Mouse (Mus musculus): ENCODE results near the gene Fam155a. TPM values are rescaled to one million over a fixed set of nuclear protein-coding genes. Genes with fewer than 3 reads are reported as not detected.

Fam155a gene
- polyA plus RNA-seq, 1 experiment from 2014 or later, result 3.9 TPM

DNA sequence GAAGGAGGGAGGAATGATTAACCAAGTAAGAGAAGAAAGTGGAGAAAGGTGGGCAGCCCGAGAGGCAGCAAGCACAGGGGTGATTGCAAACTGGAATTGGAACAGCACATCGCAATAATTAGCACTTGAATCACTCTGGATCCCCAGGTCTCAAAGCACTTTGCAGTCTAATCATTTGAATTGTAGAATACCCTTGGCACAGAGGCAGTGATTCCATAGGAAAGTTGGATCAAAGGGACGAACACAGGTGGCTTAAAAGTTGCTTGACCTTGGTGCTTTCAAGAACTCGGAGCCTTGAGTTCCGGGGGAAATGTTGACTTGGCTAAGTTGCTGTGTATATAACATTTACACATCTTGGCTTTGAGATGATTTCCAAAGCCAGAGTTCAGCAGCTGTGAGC is 299.7 kb downstream of the Fam155a start:
- DNase-seq (ENCODE audit: low spot score, missing footprints) (no peak), ATAC-seq (ENCODE audit: low FRiP score) (no peak)
- 70% methylated on average over 5 of the region's 5 CpGs for WGBS
- H3K36me3 ChIP-seq (ENCODE audit: control insufficient read depth, insufficient read depth, low read length), result no peaks in the 10 kb centered on the region
- H3K4me2 ChIP-seq, result no peak overlapping the region
- no peak overlapping the region for H3K4me3 ChIP-seq (ENCODE audit: low read depth, low read length)
- no peaks in the 10 kb centered on the region for H3K4me1 ChIP-seq (ENCODE audit: control insufficient read depth, insufficient read depth, low read length)
- no peak overlapping the region for H3K9ac ChIP-seq (ENCODE audit: low read length)
- no peaks in the 10 kb centered on the region for H3K27me3 ChIP-seq (ENCODE audit: control insufficient read depth, insufficient read depth, low read length)
- H3K27ac ChIP-seq (ENCODE audit: low read depth, low read length), result no peak overlapping the region
- no peaks in the 10 kb centered on the region for H3K9me3 ChIP-seq (ENCODE audit: control insufficient read depth, low read length)

DNA sequence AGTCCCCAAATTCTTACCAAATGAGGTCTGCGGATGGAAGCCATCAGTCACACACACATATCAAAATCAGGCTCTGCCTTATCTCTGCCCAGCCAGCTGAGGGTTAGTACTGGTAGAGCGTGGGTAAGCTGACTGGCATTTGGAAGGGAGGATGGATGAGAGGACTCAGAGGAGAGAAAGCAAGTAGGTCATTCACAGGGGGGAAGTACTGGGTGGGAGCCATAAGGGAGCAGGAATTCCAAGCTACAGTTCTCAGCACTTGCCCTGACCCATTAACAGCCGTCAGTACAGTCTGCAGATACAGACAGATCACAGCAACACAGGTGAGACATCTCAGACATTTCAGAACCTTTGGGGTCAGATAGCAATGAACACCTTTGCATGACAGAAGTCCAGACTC is 300.8 kb downstream of the Fam155a start:
- Histone ChIP-seq H3K27ac (ENCODE audit: low read depth, low read length) (no peak overlapping the region), H3K4me1 (ENCODE audit: control insufficient read depth, insufficient read depth, low read length) (no peaks in the 10 kb centered on the region), H3K4me2 (no peak overlapping the region), H3K36me3 (ENCODE audit: control insufficient read depth, insufficient read depth, low read length) (no peaks in the 10 kb centered on the region), H3K9me3 (ENCODE audit: control insufficient read depth, low read length) (no peaks in the 10 kb centered on the region), H3K27me3 (ENCODE audit: control insufficient read depth, insufficient read depth, low read length) (no peaks in the 10 kb centered on the region), H3K4me3 (ENCODE audit: low read depth, low read length) (no peak overlapping the region), H3K9ac (ENCODE audit: low read length) (no peak overlapping the region)
- ATAC-seq (ENCODE audit: low FRiP score) (no peak), DNase-seq (ENCODE audit: low spot score, missing footprints) (no peak)
- 84% methylated on average over 3 of the region's 3 CpGs for WGBS

DNA sequence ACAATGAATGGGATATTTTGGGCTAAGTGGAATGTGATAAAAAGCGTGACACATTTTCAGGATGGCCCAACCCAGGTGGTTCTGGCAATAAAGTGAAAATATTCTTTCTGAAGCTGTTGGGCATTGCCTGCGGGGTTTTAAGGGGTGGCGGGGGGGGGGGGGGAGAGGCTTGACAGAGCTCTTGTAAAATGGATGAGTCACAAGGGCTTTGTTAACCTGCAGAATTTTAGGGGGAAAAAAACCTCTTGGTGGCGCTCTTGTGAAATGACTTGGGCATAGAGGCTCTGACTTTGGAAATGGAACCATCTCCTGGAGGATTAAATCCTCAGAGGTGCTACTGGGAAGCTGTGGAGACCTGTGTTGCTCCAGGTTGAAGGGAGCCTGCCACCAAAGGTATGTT is 309.9 kb downstream of the Fam155a start:
- Histone ChIP-seq H3K27me3 (ENCODE audit: control insufficient read depth, insufficient read depth, low read length) (no peaks in the 10 kb centered on the region), H3K9me3 (ENCODE audit: control insufficient read depth, low read length) (no peaks in the 10 kb centered on the region), H3K4me3 (ENCODE audit: low read depth, low read length) (no peak overlapping the region), H3K9ac (ENCODE audit: low read length) (no peak overlapping the region), H3K36me3 (ENCODE audit: control insufficient read depth, insufficient read depth, low read length) (no peaks in the 10 kb centered on the region), H3K4me2 (no peak overlapping the region), H3K27ac (ENCODE audit: low read depth, low read length) (no peak overlapping the region), H3K4me1 (ENCODE audit: control insufficient read depth, insufficient read depth, low read length) (no peaks in the 10 kb centered on the region)
- WGBS, result 76% methylated on average over 4 of the region's 4 CpGs
- no peak for DNase-seq (ENCODE audit: low spot score, missing footprints)
- no peak for ATAC-seq (ENCODE audit: low FRiP score)

DNA sequence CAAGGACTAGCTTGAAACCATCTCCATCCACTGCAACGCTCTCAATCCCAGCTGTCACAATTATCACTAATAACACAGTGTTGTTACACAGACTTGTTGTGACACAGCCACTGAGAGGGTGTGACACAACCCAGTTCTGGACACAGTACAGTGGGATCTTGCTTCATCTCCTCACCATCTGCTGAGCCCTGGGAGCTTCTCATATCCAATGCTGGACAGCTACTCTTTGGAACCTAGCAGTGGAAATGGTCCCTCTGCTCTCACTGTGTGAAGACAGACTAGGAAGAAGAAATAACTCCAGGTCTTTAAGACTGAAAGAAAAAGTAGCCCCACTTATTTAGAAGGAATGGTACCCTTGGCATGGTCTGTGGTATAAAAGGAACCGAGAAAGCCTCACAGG is 310.3 kb downstream of the Fam155a start:
- no peak overlapping the region for H3K9ac ChIP-seq (ENCODE audit: low read length)
- H3K4me2 ChIP-seq, result no peak overlapping the region
- no peaks in the 10 kb centered on the region for H3K27me3 ChIP-seq (ENCODE audit: control insufficient read depth, insufficient read depth, low read length)
- no peak overlapping the region for H3K27ac ChIP-seq (ENCODE audit: low read depth, low read length)
- H3K9me3 ChIP-seq (ENCODE audit: control insufficient read depth, low read length), result no peaks in the 10 kb centered on the region
- no peak for ATAC-seq (ENCODE audit: low FRiP score)
- H3K36me3 ChIP-seq (ENCODE audit: control insufficient read depth, insufficient read depth, low read length), result no peaks in the 10 kb centered on the region
- H3K4me1 ChIP-seq (ENCODE audit: control insufficient read depth, insufficient read depth, low read length), result no peaks in the 10 kb centered on the region
- DNase-seq (ENCODE audit: low spot score, missing footprints), result no peak
- 94% methylated on average over 2 of the region's 2 CpGs for WGBS
- no peak overlapping the region for H3K4me3 ChIP-seq (ENCODE audit: low read depth, low read length)

DNA sequence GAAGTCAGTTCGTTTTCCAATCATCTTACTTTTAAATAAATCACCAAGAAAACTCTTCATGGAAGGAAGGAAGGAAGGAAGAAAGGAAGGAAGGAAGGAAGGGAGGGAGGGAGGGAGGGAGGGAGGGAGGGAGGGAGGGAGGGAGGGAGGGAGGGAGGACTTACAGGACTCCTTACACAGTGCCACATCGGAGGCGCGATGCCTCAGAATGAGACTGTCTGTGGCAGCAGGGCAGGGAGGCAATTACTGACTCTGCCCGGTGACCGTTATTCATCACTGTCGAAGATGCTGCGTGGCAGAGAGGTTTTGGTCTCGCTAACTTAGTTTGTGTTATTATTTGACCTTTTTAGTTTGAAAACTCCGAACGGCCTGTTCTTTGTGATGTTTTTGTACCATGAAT is 312.3 kb downstream of the Fam155a start:
- no peaks in the 10 kb centered on the region for H3K27me3 ChIP-seq (ENCODE audit: control insufficient read depth, insufficient read depth, low read length)

DNA sequence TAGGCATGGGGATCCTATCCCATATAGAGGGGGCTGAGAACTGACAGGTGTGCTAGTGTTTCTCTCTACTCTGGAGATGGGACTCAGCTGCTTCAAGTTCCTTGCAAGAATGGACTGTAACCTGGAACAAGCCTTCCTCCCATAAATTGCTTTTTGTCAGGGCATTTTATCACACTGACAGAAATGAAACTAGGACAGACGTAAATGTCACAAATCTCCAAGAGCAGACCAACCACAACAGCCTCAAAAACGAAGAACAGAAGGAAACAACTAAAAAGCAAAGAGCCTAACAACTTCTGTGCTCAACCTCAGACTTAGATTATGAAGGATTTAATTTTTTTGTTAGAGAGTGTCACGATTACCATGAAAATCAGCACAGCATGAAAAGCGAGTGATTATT is 315.8 kb downstream of the Fam155a start:
- WGBS, result 78% methylated on average over 4 of the region's 4 CpGs
- no peak overlapping the region for H3K4me3 ChIP-seq (ENCODE audit: low read depth, low read length)
- no peaks in the 10 kb centered on the region for H3K27me3 ChIP-seq (ENCODE audit: control insufficient read depth, insufficient read depth, low read length)
- ATAC-seq (ENCODE audit: low FRiP score), result no peak
- H3K4me1 ChIP-seq (ENCODE audit: control insufficient read depth, insufficient read depth, low read length), result no peaks in the 10 kb centered on the region
- DNase-seq (ENCODE audit: low spot score, missing footprints), result no peak
- H3K27ac ChIP-seq (ENCODE audit: low read depth, low read length), result no peak overlapping the region
- no peak overlapping the region for H3K4me2 ChIP-seq
- no peaks in the 10 kb centered on the region for H3K9me3 ChIP-seq (ENCODE audit: control insufficient read depth, low read length)
- no peak overlapping the region for H3K9ac ChIP-seq (ENCODE audit: low read length)
- H3K36me3 ChIP-seq (ENCODE audit: control insufficient read depth, insufficient read depth, low read length), result no peaks in the 10 kb centered on the region

More for the DNA sequence above, 312.3 kb downstream of the Fam155a start:
- Histone ChIP-seq H3K36me3 (ENCODE audit: control insufficient read depth, insufficient read depth, low read length) (no peaks in the 10 kb centered on the region), H3K4me1 (ENCODE audit: control insufficient read depth, insufficient read depth, low read length) (no peaks in the 10 kb centered on the region), H3K9me3 (ENCODE audit: control insufficient read depth, low read length) (no peaks in the 10 kb centered on the region), H3K4me3 (ENCODE audit: low read depth, low read length) (no peak overlapping the region), H3K4me2 (no peak overlapping the region), H3K9ac (ENCODE audit: low read length) (no peak overlapping the region), H3K27ac (ENCODE audit: low read depth, low read length) (no peak overlapping the region)
- DNase-seq (ENCODE audit: low spot score, missing footprints) (no peak), ATAC-seq (ENCODE audit: low FRiP score) (no peak)
- 88% methylated on average over 11 of the region's 11 CpGs for WGBS

GRCm38 (mm10) chr8:9453742-9454141 is 317.2 kb downstream of the Fam155a start:
- DNase-seq (ENCODE audit: low spot score, missing footprints) (no peak), ATAC-seq (ENCODE audit: low FRiP score) (no peak)
- H3K4me3 ChIP-seq (ENCODE audit: low read depth, low read length), result no peak overlapping the region
- H3K36me3 ChIP-seq (ENCODE audit: control insufficient read depth, insufficient read depth, low read length), result no peaks in the 10 kb centered on the region
- H3K9ac ChIP-seq (ENCODE audit: low read length), result no peak overlapping the region
- H3K4me1 ChIP-seq (ENCODE audit: control insufficient read depth, insufficient read depth, low read length), result no peaks in the 10 kb centered on the region
- H3K4me2 ChIP-seq, result no peak overlapping the region
- no peaks in the 10 kb centered on the region for H3K9me3 ChIP-seq (ENCODE audit: control insufficient read depth, low read length)
- H3K27me3 ChIP-seq (ENCODE audit: control insufficient read depth, insufficient read depth, low read length), result no peaks in the 10 kb centered on the region
- no peak overlapping the region for H3K27ac ChIP-seq (ENCODE audit: low read depth, low read length)
- WGBS, result 89% methylated on average over 5 of the region's 5 CpGs

DNA sequence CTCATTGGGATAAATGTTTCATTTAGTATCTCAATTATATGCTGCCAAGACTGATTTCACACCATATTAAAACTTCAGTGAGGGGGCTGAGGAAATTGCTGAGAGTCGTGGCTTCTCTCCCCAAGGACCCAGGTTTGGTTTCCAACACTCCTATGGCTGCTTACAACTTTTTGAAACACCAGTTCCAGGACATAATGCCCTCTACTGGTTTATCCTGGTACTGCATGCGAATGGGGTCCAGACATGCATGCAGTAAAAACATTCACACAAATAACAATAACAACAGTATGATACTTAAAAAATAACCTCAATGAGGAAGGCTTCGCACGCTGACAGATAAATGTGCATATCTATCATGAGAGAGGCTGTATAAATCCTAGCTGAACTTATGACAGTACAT is 319.4 kb downstream of the Fam155a start:
- DNase-seq (ENCODE audit: low spot score, missing footprints) (no peak), ATAC-seq (ENCODE audit: low FRiP score) (no peak)
- Histone ChIP-seq H3K36me3 (ENCODE audit: control insufficient read depth, insufficient read depth, low read length) (no peaks in the 10 kb centered on the region), H3K4me1 (ENCODE audit: control insufficient read depth, insufficient read depth, low read length) (no peaks in the 10 kb centered on the region), H3K4me2 (no peak overlapping the region), H3K27me3 (ENCODE audit: control insufficient read depth, insufficient read depth, low read length) (no peaks in the 10 kb centered on the region), H3K9ac (ENCODE audit: low read length) (no peak overlapping the region), H3K9me3 (ENCODE audit: control insufficient read depth, low read length) (no peaks in the 10 kb centered on the region), H3K4me3 (ENCODE audit: low read depth, low read length) (no peak overlapping the region), H3K27ac (ENCODE audit: low read depth, low read length) (no peak overlapping the region)
- WGBS, result 67% methylated on average over 4 of the region's 4 CpGs

DNA sequence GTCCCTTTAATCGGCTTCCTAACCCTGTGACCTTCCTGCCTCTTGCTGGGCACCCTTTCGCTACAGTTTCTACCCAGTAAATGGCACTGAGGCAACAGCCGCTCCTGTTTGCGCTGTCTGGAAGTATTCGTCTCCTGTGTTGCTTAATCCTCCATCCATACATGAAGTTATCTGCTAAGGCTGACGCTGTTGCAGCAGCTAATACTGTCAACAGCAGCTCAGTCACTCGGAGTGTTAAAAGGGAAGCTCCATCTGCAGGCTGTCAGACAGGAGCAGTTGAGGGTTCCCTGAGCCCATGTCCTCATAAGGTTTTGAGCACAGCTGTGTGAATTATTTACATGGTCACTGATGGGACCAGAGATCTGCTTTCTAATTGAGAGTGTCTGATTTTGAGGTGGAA is 322.3 kb downstream of the Fam155a start:
- no peaks in the 10 kb centered on the region for H3K9me3 ChIP-seq (ENCODE audit: control insufficient read depth, low read length)
- H3K27me3 ChIP-seq (ENCODE audit: control insufficient read depth, insufficient read depth, low read length), result no peaks in the 10 kb centered on the region
- WGBS, result 58% methylated on average over 7 of the region's 7 CpGs
- H3K4me3 ChIP-seq (ENCODE audit: low read depth, low read length), result no peak overlapping the region
- no peak for ATAC-seq (ENCODE audit: low FRiP score)
- H3K36me3 ChIP-seq (ENCODE audit: control insufficient read depth, insufficient read depth, low read length), result no peaks in the 10 kb centered on the region
- H3K4me1 ChIP-seq (ENCODE audit: control insufficient read depth, insufficient read depth, low read length), result no peaks in the 10 kb centered on the region
- no peak overlapping the region for H3K27ac ChIP-seq (ENCODE audit: low read depth, low read length)
- DNase-seq (ENCODE audit: low spot score, missing footprints), result no peak
- H3K4me2 ChIP-seq, result no peak overlapping the region
- no peak overlapping the region for H3K9ac ChIP-seq (ENCODE audit: low read length)

DNA sequence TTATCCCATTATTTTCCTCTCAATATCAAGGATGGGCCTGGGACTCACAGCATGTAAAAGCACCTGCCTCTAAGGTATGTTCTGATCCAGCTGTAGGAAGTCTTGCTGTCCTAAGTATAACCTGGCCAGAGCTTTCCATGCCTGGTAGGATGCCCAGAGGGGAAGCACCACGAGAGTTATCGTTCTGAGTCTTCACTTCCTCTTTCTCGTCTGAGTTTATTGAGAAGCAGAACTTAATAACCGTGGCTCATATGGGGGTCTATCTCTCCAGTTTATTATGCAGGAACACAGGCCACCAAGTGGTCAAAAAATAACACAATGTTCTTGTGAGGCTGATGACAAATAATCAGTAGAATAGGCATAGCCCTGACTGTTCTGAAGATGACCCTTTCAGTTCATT is 333.1 kb downstream of the Fam155a start:
- Histone ChIP-seq H3K27me3 (ENCODE audit: control insufficient read depth, insufficient read depth, low read length) (no peaks in the 10 kb centered on the region), H3K36me3 (ENCODE audit: control insufficient read depth, insufficient read depth, low read length) (no peaks in the 10 kb centered on the region), H3K4me2 (no peak overlapping the region), H3K9ac (ENCODE audit: low read length) (no peak overlapping the region), H3K4me1 (ENCODE audit: control insufficient read depth, insufficient read depth, low read length) (no peaks in the 10 kb centered on the region), H3K27ac (ENCODE audit: low read depth, low read length) (no peak overlapping the region), H3K4me3 (ENCODE audit: low read depth, low read length) (no peak overlapping the region), H3K9me3 (ENCODE audit: control insufficient read depth, low read length) (no peaks in the 10 kb centered on the region)
- WGBS, result 85% methylated on average over 4 of the region's 4 CpGs
- ATAC-seq (ENCODE audit: low FRiP score), result no peak
- no peak for DNase-seq (ENCODE audit: low spot score, missing footprints)
